Comparison of ENCODE assay signal across 29 mouse cellular contexts in genomic region chr12:118415956-118416355, GRCm38 (mm10).
"Had no signal": no experiment of that assay in that cellular context is flagged by ENCODE, and none has a peak within 500 bp of the region (broad histone marks: within the 10 kb centered on the region; RNA-seq: fewer than 3 reads in every experiment).

No protein-coding gene starts in this region.

- H3K27me3 ChIP-seq: embryonic facial prominence, embryonic 12.5 days; embryonic facial prominence, embryonic 13.5 days; embryonic facial prominence, embryonic 15.5 days; forebrain, embryonic 12.5 days; forebrain, embryonic 13.5 days; forebrain, embryonic 15.5 days had no signal

- H3K9me3 ChIP-seq: embryonic facial prominence, embryonic 10.5 days; embryonic facial prominence, embryonic 15.5 days; forebrain, embryonic 12.5 days; forebrain, embryonic 13.5 days; forebrain, embryonic 15.5 days had no signal

- H3K36me3 ChIP-seq: embryonic facial prominence, embryonic 10.5 days; embryonic facial prominence, embryonic 12.5 days; embryonic facial prominence, embryonic 13.5 days; embryonic facial prominence, embryonic 15.5 days; forebrain, embryonic 10.5 days; forebrain, embryonic 12.5 days; forebrain, embryonic 15.5 days had no signal

- H3K9ac ChIP-seq: embryonic facial prominence, embryonic 12.5 days; embryonic facial prominence, embryonic 13.5 days; embryonic facial prominence, embryonic 15.5 days; forebrain, embryonic 12.5 days; forebrain, embryonic 13.5 days; forebrain, embryonic 15.5 days; forebrain, postnatal 0 days had no signal

- H3K4me3 ChIP-seq: embryonic facial prominence, embryonic 10.5 days; embryonic facial prominence, embryonic 12.5 days; embryonic facial prominence, embryonic 13.5 days; embryonic facial prominence, embryonic 15.5 days; erythroblast, embryonic 14.5 days; forebrain, embryonic 10.5 days; forebrain, embryonic 12.5 days; forebrain, embryonic 13.5 days; forebrain, embryonic 15.5 days; gastrocnemius, adult 2 months; heart, adult 2 months had no signal

- DNase-seq: cerebellum, adult 2 months; cerebellum, adult 8-10 months; cerebellum, adult 9-10 months; cerebellum, adult 9-11 months; cerebellum, postnatal 10 days; cerebellum, postnatal 14 days; cerebellum, postnatal 25 days; cerebellum, postnatal 36 days; embryo, embryonic 11 days; forebrain, postnatal 0 days; gastrocnemius, adult 2 months; gastrocnemius, postnatal 10 days; gastrocnemius, postnatal 14 days; gastrocnemius, postnatal 25 days; gastrocnemius, postnatal 36 days; heart, adult 11 months; heart, adult 18-20 months; heart, adult 2 months had no signal

- ATAC-seq: forebrain, embryonic 13.5 days; forebrain, embryonic 14.5 days; forebrain, embryonic 15.5 days; forebrain, embryonic 16.5 days; forebrain, postnatal 0 days had no signal

- H3K4me1 ChIP-seq: embryonic facial prominence, embryonic 10.5 days; embryonic facial prominence, embryonic 12.5 days; embryonic facial prominence, embryonic 13.5 days; embryonic facial prominence, embryonic 15.5 days; forebrain, embryonic 10.5 days; forebrain, embryonic 12.5 days; forebrain, embryonic 13.5 days; forebrain, embryonic 15.5 days had no signal

- H3K27ac ChIP-seq: embryonic facial prominence, embryonic 10.5 days; embryonic facial prominence, embryonic 12.5 days; embryonic facial prominence, embryonic 13.5 days; embryonic facial prominence, embryonic 15.5 days; forebrain, embryonic 10.5 days; forebrain, embryonic 12.5 days; forebrain, embryonic 13.5 days; forebrain, embryonic 15.5 days; gastrocnemius, adult 2 months; heart, adult 2 months had no signal

- H3K4me2 ChIP-seq: embryonic facial prominence, embryonic 12.5 days; embryonic facial prominence, embryonic 13.5 days; embryonic facial prominence, embryonic 15.5 days; forebrain, embryonic 12.5 days; forebrain, embryonic 13.5 days; forebrain, embryonic 15.5 days had no signal
